ENCODE assay signal across 18 mouse cellular contexts in the genomic region with DNA sequence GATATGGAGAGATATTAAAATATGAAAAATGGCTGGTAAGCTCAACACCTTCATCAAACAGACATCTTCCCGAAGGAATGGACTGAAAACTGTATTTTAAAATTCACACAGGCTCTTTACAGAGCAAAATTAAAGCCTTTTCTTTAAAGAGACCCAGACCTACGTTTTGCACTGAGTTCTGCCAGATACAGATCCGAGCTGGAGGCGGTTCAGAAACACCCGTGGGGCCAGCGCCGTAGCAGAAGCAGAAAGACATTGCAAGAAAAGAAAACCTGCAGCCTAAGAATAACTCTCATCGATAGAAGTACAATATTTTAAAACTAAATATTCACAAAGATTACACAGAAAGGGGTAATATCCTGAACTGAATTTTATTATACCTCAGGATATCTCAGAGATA.
DNase-seq lines count a peak whose midpoint lies in the region; ATAC-seq and TF ChIP-seq lines count a peak whose summit lies in the region.
"Had no signal": no experiment of that assay in that cellular context is flagged by ENCODE, and none has a peak within 500 bp of the region (broad histone marks: within the 10 kb centered on the region; RNA-seq: fewer than 3 reads in every experiment).

No protein-coding gene starts in this region.

- H3K9ac ChIP-seq in midbrain, embryonic 11.5 days (ENCODE audit: low read length), result no peak overlapping the region
- H3K9ac ChIP-seq in midbrain, embryonic 13.5 days (replicated peaks), result no peak overlapping the region
- H3K9ac ChIP-seq: embryonic facial prominence, embryonic 15.5 days; heart, embryonic 12.5 days; hindbrain, embryonic 14.5 days; intestine, embryonic 15.5 days had no signal

- H3K27ac ChIP-seq in midbrain, embryonic 11.5 days (ENCODE audit: low read depth, low read length), result no peak overlapping the region
- H3K27ac ChIP-seq in midbrain, embryonic 13.5 days, result no peak overlapping the region
- H3K27ac ChIP-seq: embryonic facial prominence, embryonic 15.5 days; forebrain, embryonic 10.5 days; gastrocnemius, adult 2 months; hindbrain, embryonic 10.5 days; hindbrain, embryonic 14.5 days; intestine, embryonic 15.5 days had no signal

- H3K4me3 ChIP-seq in midbrain, embryonic 11.5 days (ENCODE audit: low read depth, low read length), result no peak overlapping the region
- no peak overlapping the region for H3K4me3 ChIP-seq in midbrain, embryonic 13.5 days (replicated peaks)
- H3K4me3 ChIP-seq: embryonic facial prominence, embryonic 15.5 days; erythroblast, embryonic 14.5 days; forebrain, embryonic 10.5 days; gastrocnemius, adult 2 months; heart, embryonic 12.5 days; hindbrain, embryonic 10.5 days; intestine, embryonic 15.5 days had no signal

- peak; percentile 74 to 78 for DNase-seq in cerebellum, postnatal 14 days
- no peak for DNase-seq in cerebellum, adult 9-10 months
- DNase-seq in midbrain, embryonic 11.5 days (ENCODE audit: low spot score, missing footprints), result peak; percentile 10
- DNase-seq in brain, embryonic 14.5 days (ENCODE audit: low read depth), result peak; percentile 17
- no peak for DNase-seq in ovary, postnatal 14 days (ENCODE audit: low spot score)
- DNase-seq: adrenal gland, adult 2 months; cerebellum, adult 8-10 months; gastrocnemius, adult 2 months; gastrocnemius, postnatal 25 days had no signal

- TF ChIP-seq POLR2A in brain, embryonic 14.5 days (IDR thresholded peaks at IDR 0.05; ENCODE audit: borderline replicate concordance, extremely low read depth, insufficient read depth, insufficient read length, poor library complexity, severe bottlenecking), result no peak

- H3K36me3 ChIP-seq in midbrain, embryonic 11.5 days (ENCODE audit: control insufficient read depth, insufficient read depth, low read length), result no peaks in the 10 kb centered on the region
- H3K36me3 ChIP-seq in midbrain, embryonic 13.5 days, result no peaks in the 10 kb centered on the region
- H3K36me3 ChIP-seq: embryonic facial prominence, embryonic 15.5 days; forebrain, embryonic 10.5 days; heart, embryonic 12.5 days; hindbrain, embryonic 10.5 days; intestine, embryonic 15.5 days had no signal

- no peaks in the 10 kb centered on the region for H3K27me3 ChIP-seq in midbrain, embryonic 11.5 days (ENCODE audit: control insufficient read depth, insufficient read depth, low read length)
- no peaks in the 10 kb centered on the region for H3K27me3 ChIP-seq in midbrain, embryonic 13.5 days
- H3K27me3 ChIP-seq: embryonic facial prominence, embryonic 15.5 days; intestine, embryonic 15.5 days had no signal

- H3K4me1 ChIP-seq in midbrain, embryonic 11.5 days (ENCODE audit: control insufficient read depth, insufficient read depth, low read length), result no peaks in the 10 kb centered on the region
- H3K4me1 ChIP-seq in midbrain, embryonic 13.5 days (replicated peaks), result no peaks in the 10 kb centered on the region
- H3K4me1 ChIP-seq: embryonic facial prominence, embryonic 15.5 days; forebrain, embryonic 10.5 days; heart, embryonic 12.5 days; hindbrain, embryonic 10.5 days; intestine, embryonic 15.5 days had no signal

- no peaks in the 10 kb centered on the region for H3K9me3 ChIP-seq in midbrain, embryonic 11.5 days (ENCODE audit: control insufficient read depth, low read length)
- H3K9me3 ChIP-seq in midbrain, embryonic 13.5 days, result no peaks in the 10 kb centered on the region
- H3K9me3 ChIP-seq: embryonic facial prominence, embryonic 15.5 days; forebrain, embryonic 10.5 days; heart, embryonic 12.5 days; hindbrain, embryonic 10.5 days; intestine, embryonic 15.5 days had no signal

- no peak overlapping the region for H3K4me2 ChIP-seq in midbrain, embryonic 11.5 days
- H3K4me2 ChIP-seq in midbrain, embryonic 13.5 days (replicated peaks), result no peak overlapping the region
- H3K4me2 ChIP-seq: embryonic facial prominence, embryonic 15.5 days; heart, embryonic 12.5 days; hindbrain, embryonic 14.5 days; intestine, embryonic 15.5 days had no signal

- no peak for TF ChIP-seq CTCF in brain, embryonic 14.5 days (IDR thresholded peaks at IDR 0.05; ENCODE audit: borderline replicate concordance, extremely low read depth, insufficient read depth, insufficient read length)

- no peak for ATAC-seq in midbrain, embryonic 11.5 days (ENCODE audit: low FRiP score)
- no peak for ATAC-seq in midbrain, embryonic 13.5 days
- ATAC-seq: forebrain, embryonic 14.5 days; intestine, embryonic 15.5 days had no signal

- 83% methylated on average over 8 of the region's 8 CpGs for WGBS in midbrain, embryonic 11.5 days
- 81% methylated on average over 8 of the region's 8 CpGs for WGBS in midbrain, embryonic 13.5 days

Comparison
In these comparisons a context has a peak if more than half of its experiments do, and no peak if none do; other contexts are left out.
1. DNase-seq: peak in cerebellum, postnatal 14 days (2 of 2), midbrain, embryonic 11.5 days (single experiment) and brain, embryonic 14.5 days (single experiment); none in cerebellum, adult 9-10 months (single experiment) and ovary, postnatal 14 days (single experiment).